Mouse (Mus musculus) macrophage (primary cell): ENCODE results near the gene Commd4. TPM values are rescaled to one million over a fixed set of nuclear protein-coding genes. Genes with fewer than 3 reads are reported as not detected.
"Not testable (repeated sequence)": the region's sequence is repeated elsewhere in the genome, so short reads cannot be mapped to it uniquely, and the experiment has no call there.

Experiments
- H3K27ac ChIP-seq: fragments of 350-480 bp; formaldehyde crosslinking; 2 replicates; pipeline ENCODE4 v1.9.0; 2021
- H3K36me3 ChIP-seq: fragments of 350-480 bp; formaldehyde crosslinking; 2 replicates; pipeline ENCODE4 v1.9.0; 2021; ENCODE audit errors: inconsistent target
- H3K4me3 ChIP-seq: fragments of 350-480 bp; formaldehyde crosslinking; 2 replicates; pipeline ENCODE4 v1.9.0; 2021; ENCODE audit errors: inconsistent target
- H3K79me2 ChIP-seq: fragments of 350-480 bp; formaldehyde crosslinking; 2 replicates; pipeline ENCODE4 v1.9.0; 2021; ENCODE audit errors: inconsistent target
- WGBS: methylation state at CpG from one replicate; pipeline ENCODE4 v1.1.7; 2026; ENCODE audit warnings: inconsistent platforms; ENCODE audit not compliant: missing documents; 5-methylcytosine and 5-hydroxymethylcytosine counted together
- polyA plus RNA-seq: library from polyadenylated mRNA; stranded (reverse); fragments of 250-400 nt; gene quantifications from 3 replicates; pipeline ENCODE4 v1.2.4, GENCODE M21; 2018; ENCODE audit warnings: inconsistent platforms
- total RNA-seq, 78 experiments: library from RNA; depleted of rRNA; stranded (reverse); fragments of 250-400 nt; gene quantifications; 1 replicate in 9 of 78; 2 replicates in 24 of 78; 3 replicates in 43 of 78; 4 replicates in 2 of 78; pipeline ENCODE4 v1.2.4; 2018; ENCODE audit warnings: inconsistent platforms in 56 of 78

The Commd4 gene
- 100 to 1,000 TPM in 17 of 26 experiments, 10 to 100 TPM in 9; 68.9 to 156 (median 111) TPM for total RNA-seq (2018; cell fraction: chromatin; rRNA removed)
- 10 to 100 TPM; 52.4 to 77.9 (median 61.9) TPM for total RNA-seq (2018; cell fraction: cytosol; rRNA removed)
- total RNA-seq (2018; cell fraction: nucleus; rRNA removed): 100 to 1,000 TPM in 19 of 26 experiments, 10 to 100 TPM in 7; 63.3 to 204 (median 110) TPM
- polyA plus RNA-seq: 45.0 to 80.9 TPM (median 72.1 TPM) in 3 replicates

- Histone ChIP-seq H3K27ac (peak within 1 kb of the TSS; percentile 89), H3K36me3 (peaks cover 21% of the 10 kb centered on the region; the same call in 1 of the 2 replicates), H3K4me3 (peak within 1 kb of the TSS; percentile 81), H3K79me2 (peaks cover 15% of the 10 kb centered on the region; the same call in 1 of the 2 replicates)
- WGBS: under 1% methylated on average over 24 of the region's 24 CpGs
Measured at GRCm38 (mm10) chr9:57158013-57158470, at the start of gene Commd4. Gene Commd4, minus strand, starts transcription at chr9:57158331.

- Histone ChIP-seq H3K4me3 (no peak overlapping the region), H3K36me3 (no peaks in the 10 kb centered on the region), H3K27ac (no peak overlapping the region), H3K79me2 (no peaks in the 10 kb centered on the region)
- WGBS: 67% methylated on average over 2 of the region's 2 CpGs
Measured at GRCm38 (mm10) chr9:57206896-57207295, 48.8 kb upstream of the Commd4 start.

GRCm38 (mm10) chr9:57203571-57203970 is 45.4 kb upstream of the Commd4 start:
- not testable (repeated sequence) for H3K4me3 ChIP-seq, H3K36me3 ChIP-seq, H3K27ac ChIP-seq, H3K79me2 ChIP-seq
- WGBS: 78% methylated on average over 11 of the region's 13 CpGs

GRCm38 (mm10) chr9:57202981-57203380 is 44.9 kb upstream of the Commd4 start:
- H3K36me3 ChIP-seq: no peaks in the 10 kb centered on the region
- 61% methylated on average over 7 of the region's 7 CpGs for WGBS

GRCm38 (mm10) chr9:57197414-57197813 is 39.3 kb upstream of the Commd4 start:
- no peak overlapping the region for H3K4me3 ChIP-seq
- 90% methylated on average over 8 of the region's 8 CpGs for WGBS
- no peak overlapping the region for H3K27ac ChIP-seq
- no peaks in the 10 kb centered on the region for H3K79me2 ChIP-seq
- H3K36me3 ChIP-seq: no peaks in the 10 kb centered on the region

More at GRCm38 (mm10) chr9:57202981-57203380, 44.9 kb upstream of the Commd4 start:
- no peak overlapping the region for H3K4me3 ChIP-seq
- no peak overlapping the region for H3K27ac ChIP-seq
- no peaks in the 10 kb centered on the region for H3K79me2 ChIP-seq

GRCm38 (mm10) chr9:57196708-57197107 is 38.6 kb upstream of the Commd4 start:
- 92% methylated on average over 3 of the region's 3 CpGs for WGBS
- Histone ChIP-seq H3K79me2 (no peaks in the 10 kb centered on the region), H3K4me3 (no peak overlapping the region), H3K36me3 (no peaks in the 10 kb centered on the region), H3K27ac (no peak overlapping the region)

GRCm38 (mm10) chr9:57168411-57168810 is 10.3 kb upstream of the Commd4 start:
- no peaks in the 10 kb centered on the region for H3K36me3 ChIP-seq
- H3K79me2 ChIP-seq: no peaks in the 10 kb centered on the region
- no peak overlapping the region for H3K27ac ChIP-seq
- WGBS: 65% methylated on average over 5 of the region's 5 CpGs
- H3K4me3 ChIP-seq: no peak overlapping the region

- WGBS: 100% methylated on average over 2 of the region's 2 CpGs
- Histone ChIP-seq H3K27ac (no peak overlapping the region), H3K79me2 (no peaks in the 10 kb centered on the region), H3K36me3 (no peaks in the 10 kb centered on the region), H3K4me3 (no peak overlapping the region)
Measured at GRCm38 (mm10) chr9:57166173-57166572, 8.0 kb upstream of the Commd4 start.

GRCm38 (mm10) chr9:57163137-57163536 is 5.0 kb upstream of the Commd4 start:
- whole genome bisulfite sequencing: 77% methylated on average over 2 of the region's 2 CpGs
- no peak overlapping the region for H3K27ac ChIP-seq
- no peak overlapping the region for H3K4me3 ChIP-seq
- no peaks in the 10 kb centered on the region for H3K36me3 ChIP-seq
- H3K79me2 ChIP-seq: no peaks in the 10 kb centered on the region

- Histone ChIP-seq H3K79me2 (peaks cover 4% of the 10 kb centered on the region; the same call in 1 of the 2 replicates), H3K36me3 (no peaks in the 10 kb centered on the region), H3K4me3 (no peak overlapping the region), H3K27ac (no peak overlapping the region)
- WGBS: 11% methylated on average over 3 of the region's 3 CpGs
Measured at GRCm38 (mm10) chr9:57162496-57162895, 4.4 kb upstream of the Commd4 start.

- Histone ChIP-seq H3K36me3 (peaks cover 21% of the 10 kb centered on the region; the same call in 1 of the 2 replicates), H3K4me3 (peak overlapping the region; percentile 81), H3K79me2 (peaks cover 15% of the 10 kb centered on the region; the same call in 1 of the 2 replicates), H3K27ac (peak overlapping the region; percentile 89)
- 24% methylated on average over 8 of the region's 11 CpGs for WGBS
Measured at GRCm38 (mm10) chr9:57158506-57158905, 375 bp upstream of the Commd4 start.

GRCm38 (mm10) chr9:57157499-57157898 is 632 bp downstream of the Commd4 start:
- 44% methylated on average over 13 of the region's 13 CpGs for WGBS
- Histone ChIP-seq H3K79me2 (peaks cover 15% of the 10 kb centered on the region; the same call in 1 of the 2 replicates), H3K4me3 (peak overlapping the region; percentile 81), H3K36me3 (peaks cover 21% of the 10 kb centered on the region; the same call in 1 of the 2 replicates), H3K27ac (peak overlapping the region; percentile 89)

GRCm38 (mm10) chr9:57156823-57157222 is 1.3 kb downstream of the Commd4 start:
- H3K36me3 ChIP-seq: peaks cover 21% of the 10 kb centered on the region; the same call in 1 of the 2 replicates
- peak overlapping the region; percentile 89 for H3K27ac ChIP-seq
- peaks cover 15% of the 10 kb centered on the region; the same call in 1 of the 2 replicates for H3K79me2 ChIP-seq
- 93% methylated on average over 8 of the region's 8 CpGs for WGBS
- H3K4me3 ChIP-seq: peak overlapping the region; percentile 81; the same call in 1 of the 2 replicates

- peaks cover 21% of the 10 kb centered on the region; the same call in 1 of the 2 replicates for H3K36me3 ChIP-seq
- no peak overlapping the region for H3K27ac ChIP-seq
- no peak overlapping the region for H3K4me3 ChIP-seq
- 95% methylated on average over 6 of the region's 7 CpGs for WGBS
- peaks cover 15% of the 10 kb centered on the region; the same call in 1 of the 2 replicates for H3K79me2 ChIP-seq
Measured at GRCm38 (mm10) chr9:57156383-57156782, 1.7 kb downstream of the Commd4 start.

GRCm38 (mm10) chr9:57152331-57152730 is 5.8 kb downstream of the Commd4 start:
- WGBS: 89% methylated on average over 6 of the region's 6 CpGs
- Histone ChIP-seq H3K36me3 (peaks cover 21% of the 10 kb centered on the region; the same call in 1 of the 2 replicates), H3K27ac (no peak overlapping the region), H3K4me3 (no peak overlapping the region), H3K79me2 (peaks cover 9% of the 10 kb centered on the region; the same call in 1 of the 2 replicates)
